Mouse (Mus musculus) embryonic facial prominence, embryonic 14.5 days (tissue): ENCODE results near the gene Hist2h3b. TPM values are rescaled to one million over a fixed set of nuclear protein-coding genes. Genes with fewer than 3 reads are reported as not detected.
"Not testable (repeated sequence)": the region's sequence is repeated elsewhere in the genome, so short reads cannot be mapped to it uniquely, and the experiment has no call there.

Source experiments
- ATAC-seq: fragments of 200-750 bp; cut with Nextera tagmentation; 2 replicates; pipeline ENCODE4 v1.8.0; 2017; ENCODE audit warnings: low read depth, moderate number of reproducible peaks, moderate TSS enrichment
- DNase-seq: peaks from one replicate; pipeline ENCODE4 v3.0.0-alpha.2; 2015; ENCODE audit warnings: low spot score
- H3K27ac ChIP-seq: fragments of 300-500 bp; sonication (generic); replicated peaks from 2 replicates; pipeline ENCODE4 v1.5.1; 2014; ENCODE audit warnings: low read depth, mild to moderate bottlenecking, low read length, moderate library complexity
- H3K27me3 ChIP-seq: fragments of 300-500 bp; sonication (generic); replicated peaks from 2 replicates; pipeline ENCODE4 v1.6.1; 2014; ENCODE audit warnings: low read length; ENCODE audit not compliant: control insufficient read depth, insufficient read depth
- H3K36me3 ChIP-seq: fragments of 300-500 bp; sonication (generic); 2 replicates; pipeline ENCODE4 v1.6.1; 2014; ENCODE audit warnings: low read length, mixed read lengths; ENCODE audit not compliant: control insufficient read depth, insufficient read depth
- H3K4me1 ChIP-seq: fragments of 300-500 bp; sonication (generic); 2 replicates; pipeline ENCODE4 v1.6.1; 2014; ENCODE audit warnings: antibody characterized with exemption, low read length; ENCODE audit not compliant: control insufficient read depth, insufficient read depth
- H3K4me2 ChIP-seq: fragments of 300-500 bp; sonication (generic); 2 replicates; pipeline ENCODE4 v1.6.1; 2014; ENCODE audit warnings: low read depth, mild to moderate bottlenecking, low read length, moderate library complexity, mixed read lengths
- H3K4me3 ChIP-seq: fragments of 300-500 bp; sonication (generic); 2 replicates; pipeline ENCODE4 v1.5.1; 2014; ENCODE audit warnings: low read depth, mild to moderate bottlenecking, low read length
- H3K9ac ChIP-seq: fragments of 300-500 bp; sonication (generic); 2 replicates; pipeline ENCODE4 v1.6.1; 2014; ENCODE audit warnings: low read depth, mild to moderate bottlenecking, low read length, moderate library complexity, mixed read lengths
- H3K9me3 ChIP-seq: fragments of 300-500 bp; sonication (generic); 2 replicates; pipeline ENCODE4 v1.6.1; 2016; ENCODE audit warnings: low read length; ENCODE audit not compliant: control insufficient read depth
- WGBS: fragments of 180-500 bp; shearing (Covaris S2); extraction: QIAGEN DNeasy Blood & Tissue Kit; methylation state at CpG from one replicate; pipeline ENCODE4 v1.1.7; 2014; 5-methylcytosine and 5-hydroxymethylcytosine counted together
- polyA plus RNA-seq: library from polyadenylated mRNA; unstranded; fragments of >200 nt; fragmentation: Nextera tagmentation; extraction: Ambion mirVana; gene quantifications from 2 replicates; pipeline ENCODE4 v1.2.1, GENCODE M21; 2014

Gene Hist2h3b
- polyA plus RNA-seq, 1 experiment from 2014 or later: 44.3 TPM

DNA sequence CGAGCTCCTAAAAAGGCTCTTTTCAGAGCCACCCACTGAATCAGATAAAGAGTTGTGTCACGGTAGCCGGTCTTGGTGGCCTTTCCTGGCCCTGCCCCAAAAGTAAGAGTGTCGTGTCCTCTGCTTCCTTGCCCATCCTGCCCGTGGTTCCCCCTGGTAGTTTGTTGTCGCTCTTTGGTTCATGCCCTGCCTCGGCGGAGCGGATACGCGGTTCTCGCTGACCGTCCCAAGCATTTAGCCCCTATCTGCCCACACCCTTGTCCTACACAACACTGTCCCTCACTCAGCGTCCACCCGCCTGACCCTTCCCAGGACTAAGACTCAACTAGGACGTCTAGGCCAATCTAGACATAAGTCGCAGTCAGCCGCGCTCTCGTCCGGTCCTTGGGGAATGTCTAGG is 22.4 kb upstream of the Hist2h3b start:
- Histone ChIP-seq H3K4me1 (peaks cover 19% of the 10 kb centered on the region), H3K9ac (peak overlapping the region; percentile 53), H3K4me3 (peak overlapping the region; percentile 29), H3K27ac (peak overlapping the region; percentile 74)
- DNase-seq, ATAC-seq, H3K9me3 ChIP-seq, H3K36me3 ChIP-seq, H3K27me3 ChIP-seq, H3K4me2 ChIP-seq: not testable (repeated sequence)
- WGBS: 1% methylated on average over 9 of the region's 21 CpGs

GRCm38 (mm10) chr3:96246427-96246856 is 22.0 kb upstream of the Hist2h3b start, which contains the start of gene Hist2h3c1:
Gene Hist2h3c1 (plus strand): TSS chr3:96246685.
- H3K9me3 ChIP-seq, H3K36me3 ChIP-seq, H3K27me3 ChIP-seq, DNase-seq: not testable (repeated sequence)
- H3K4me3 ChIP-seq: peak within 1 kb of the TSS; percentile 40
- WGBS: no CpG with 5 or more reads among the region's 47 CpGs
- peak within 1 kb of the TSS; percentile 71 for H3K9ac ChIP-seq
- H3K4me1 ChIP-seq: peaks cover 18% of the 10 kb centered on the region
- H3K4me2 ChIP-seq: peak within 1 kb of the TSS; percentile 57
- peak within 1 kb of the TSS; percentile 74 for H3K27ac ChIP-seq
- peak; percentile 91 for ATAC-seq

DNA sequence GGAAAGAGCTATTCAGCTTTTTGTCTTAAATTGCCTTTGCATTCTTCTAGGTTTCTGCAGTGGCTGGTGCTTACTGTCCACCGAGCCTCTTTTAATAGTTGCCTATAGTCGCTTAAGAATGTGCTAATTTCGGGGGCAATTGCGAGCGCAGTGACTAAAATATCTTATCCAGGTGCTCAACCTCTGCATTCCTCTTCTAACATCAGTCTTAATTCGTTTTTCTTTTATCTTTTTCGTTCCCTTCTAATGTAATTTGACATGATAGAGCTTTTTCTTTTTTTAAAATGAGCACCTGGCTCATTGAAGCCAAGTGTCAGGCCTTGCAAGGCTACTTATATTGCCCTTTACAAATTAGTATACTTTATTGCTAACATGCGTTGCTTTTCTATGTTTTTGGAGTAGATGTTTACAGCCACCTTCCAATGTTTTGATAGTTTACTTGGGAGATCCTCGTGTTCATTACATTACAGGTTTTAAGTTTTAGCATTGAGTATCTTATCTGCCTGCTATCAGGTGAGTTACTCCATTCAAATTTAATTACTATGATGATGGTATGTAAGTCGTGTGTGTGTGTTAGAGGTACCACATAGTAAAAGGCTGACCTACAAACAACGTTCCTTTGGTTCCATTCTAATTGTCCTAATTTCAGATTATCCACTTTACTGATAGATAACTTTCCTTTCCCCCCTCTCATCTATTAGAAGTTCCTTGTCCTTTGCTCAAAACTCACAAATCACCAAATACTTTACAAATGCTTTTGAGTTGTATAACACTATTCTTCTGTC is 20.9 kb upstream of the Hist2h3b start:
- Histone ChIP-seq H3K27me3 (no peaks in the 10 kb centered on the region), H3K27ac (peak overlapping the region; percentile 63), H3K9me3 (no peaks in the 10 kb centered on the region), H3K4me3 (peak overlapping the region; percentile 40), H3K9ac (peak overlapping the region; percentile 71), H3K4me2 (peak overlapping the region; percentile 57), H3K4me1 (peaks cover 18% of the 10 kb centered on the region), H3K36me3 (no peaks in the 10 kb centered on the region)
- WGBS: 2% methylated on average over 11 of the region's 11 CpGs
- ATAC-seq (no peak), DNase-seq (no peak)

- Histone ChIP-seq H3K9ac (peak overlapping the region; percentile 71), H3K27ac (no peak overlapping the region), H3K4me1 (peaks cover 18% of the 10 kb centered on the region), H3K27me3 (no peaks in the 10 kb centered on the region), H3K36me3 (no peaks in the 10 kb centered on the region), H3K9me3 (no peaks in the 10 kb centered on the region), H3K4me2 (peak overlapping the region; percentile 57), H3K4me3 (peak overlapping the region; percentile 40)
- WGBS: 47% methylated on average over 6 of the region's 6 CpGs
- no peak for ATAC-seq
- DNase-seq: no peak
Measured at GRCm38 (mm10) chr3:96248141-96249033, 20.1 kb upstream of the Hist2h3b start.

DNA sequence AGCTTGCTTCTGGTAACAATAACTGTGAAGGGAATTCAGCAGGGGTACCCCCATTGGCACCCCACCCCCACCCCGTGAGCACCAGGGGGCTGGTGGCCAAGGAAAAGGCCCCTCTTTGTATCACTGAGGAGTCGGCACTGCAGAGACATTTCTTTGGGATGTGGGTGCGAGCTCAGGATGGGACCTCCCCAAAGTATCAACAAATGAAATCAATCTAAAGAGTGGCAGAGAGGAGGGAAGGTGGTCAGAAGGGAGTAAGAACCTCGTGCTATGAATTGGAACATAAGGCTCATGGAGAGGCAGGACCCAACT is 19.5 kb upstream of the Hist2h3b start:
- Histone ChIP-seq H3K36me3 (no peaks in the 10 kb centered on the region), H3K27me3 (no peaks in the 10 kb centered on the region), H3K4me3 (no peak overlapping the region), H3K9me3 (no peaks in the 10 kb centered on the region), H3K4me2 (peak overlapping the region; percentile 57; the same call in 1 of the 2 replicates), H3K9ac (no peak overlapping the region), H3K27ac (no peak overlapping the region), H3K4me1 (peaks cover 14% of the 10 kb centered on the region)
- ATAC-seq (no peak), DNase-seq (no peak)
- WGBS: 52% methylated on average over 4 of the region's 4 CpGs

GRCm38 (mm10) chr3:96250890-96251289 is 17.6 kb upstream of the Hist2h3b start:
- Histone ChIP-seq H3K4me2 (no peak overlapping the region), H3K27ac (no peak overlapping the region), H3K4me1 (peaks cover 6% of the 10 kb centered on the region; the same call in 1 of the 2 replicates), H3K36me3 (no peaks in the 10 kb centered on the region), H3K9ac (no peak overlapping the region), H3K9me3 (no peaks in the 10 kb centered on the region), H3K4me3 (no peak overlapping the region), H3K27me3 (no peaks in the 10 kb centered on the region)
- DNase-seq: peak; percentile 32
- 55% methylated on average over 3 of the region's 3 CpGs for WGBS
- no peak for ATAC-seq

DNA sequence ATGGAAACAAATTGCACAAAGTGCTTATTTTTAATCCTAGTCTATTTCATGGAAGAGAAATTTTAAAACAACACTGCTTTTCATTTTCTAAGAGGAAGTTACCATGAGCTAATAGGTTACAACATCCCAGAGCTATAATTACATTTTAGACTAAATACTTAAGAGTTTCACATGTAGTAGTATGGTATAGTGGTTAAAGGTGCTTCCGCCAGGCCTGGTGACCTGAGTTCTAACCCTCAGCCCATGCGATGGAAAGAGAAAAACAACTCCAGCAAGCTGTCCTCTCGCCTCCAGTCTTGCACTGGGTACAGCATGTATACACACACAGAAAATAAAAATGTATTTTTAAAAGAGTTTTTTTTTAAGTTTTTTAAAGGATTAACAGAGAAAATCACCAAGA is 16.7 kb upstream of the Hist2h3b start:
- Histone ChIP-seq H3K27ac (no peak overlapping the region), H3K9ac (no peak overlapping the region), H3K4me2 (no peak overlapping the region), H3K9me3 (no peaks in the 10 kb centered on the region), H3K27me3 (no peaks in the 10 kb centered on the region), H3K4me3 (no peak overlapping the region), H3K36me3 (no peaks in the 10 kb centered on the region), H3K4me1 (peaks cover 6% of the 10 kb centered on the region; the same call in 1 of the 2 replicates)
- ATAC-seq (no peak), DNase-seq (no peak)
- WGBS: 79% methylated on average over 3 of the region's 3 CpGs

DNA sequence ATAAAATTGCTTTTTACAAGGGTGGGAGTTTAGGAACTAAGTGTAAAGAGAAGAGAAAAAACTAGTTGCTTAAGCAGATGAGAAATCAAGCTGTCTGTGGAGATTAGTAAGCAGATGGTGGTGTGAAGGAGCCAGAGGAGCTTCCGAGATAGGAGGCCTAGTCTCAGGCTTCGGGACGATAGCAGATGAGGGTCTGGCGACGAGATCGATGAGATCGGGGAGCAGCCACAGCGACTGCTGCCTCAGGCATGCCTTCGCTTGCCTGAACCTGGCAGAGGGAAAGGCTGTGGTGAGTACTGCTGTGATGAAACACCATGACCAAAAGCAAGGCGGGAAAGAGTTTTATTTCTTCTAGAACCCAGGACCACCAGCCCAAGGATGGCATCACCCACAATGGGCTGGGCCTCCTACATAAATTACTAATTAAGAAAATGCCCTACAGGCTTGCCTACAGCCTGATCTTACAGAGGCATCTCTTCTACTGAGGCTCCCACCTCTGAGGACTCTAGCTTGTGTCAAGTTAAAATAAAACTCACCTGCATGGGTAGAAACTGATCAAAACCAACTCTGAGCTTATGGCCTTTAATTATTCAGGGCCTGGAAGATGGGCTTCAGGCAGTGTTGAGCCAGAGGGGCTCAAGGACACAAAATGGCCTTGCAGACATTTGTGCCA is 13.6 kb upstream of the Hist2h3b start:
- Histone ChIP-seq H3K27me3 (no peaks in the 10 kb centered on the region), H3K9me3 (no peaks in the 10 kb centered on the region), H3K4me3 (no peak overlapping the region), H3K4me2 (no peak overlapping the region), H3K4me1 (0 out of 2 replicates have a peak, but pooled peaks cover 3% of the 10 kb centered on the region), H3K36me3 (no peaks in the 10 kb centered on the region), H3K27ac (no peak overlapping the region), H3K9ac (no peak overlapping the region)
- ATAC-seq (peak; percentile 70; the same call in 1 of the 2 replicates), DNase-seq (peak; percentile 75)
- 37% methylated on average over 10 of the region's 10 CpGs for WGBS
